Comparison of ENCODE assay signal across 8 mouse cellular contexts in the genomic region with DNA sequence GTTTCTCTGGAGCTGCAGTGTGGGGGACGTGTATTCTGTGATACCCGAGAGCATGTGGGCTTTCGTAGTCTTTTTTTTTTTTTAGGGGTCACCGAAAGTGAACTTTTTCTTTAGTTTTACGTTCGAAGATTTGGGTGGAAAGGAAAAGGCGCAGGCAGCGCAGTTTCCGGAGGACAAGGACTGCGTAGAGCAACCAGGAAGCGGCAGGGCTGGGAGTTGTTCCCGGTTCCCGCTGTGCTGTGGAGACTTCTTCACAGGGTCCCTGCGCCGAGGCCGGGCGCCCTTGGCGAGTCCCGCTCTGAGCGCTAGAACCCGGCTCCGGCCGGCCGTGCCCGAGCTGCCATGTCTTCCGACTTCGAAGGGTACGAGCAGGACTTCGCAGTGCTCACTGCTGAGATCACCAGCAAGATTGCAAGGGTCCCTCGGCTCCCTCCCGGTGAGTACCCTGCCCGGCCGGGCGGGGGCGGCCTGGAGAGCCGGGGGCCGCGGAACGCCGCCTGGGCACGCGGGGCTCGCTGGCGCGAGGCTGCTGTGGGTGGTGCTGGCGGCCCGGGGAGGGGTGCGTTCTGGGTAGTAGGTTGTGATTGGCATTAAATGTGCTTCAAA. TPM values are rescaled to one million over a fixed set of nuclear protein-coding genes. Genes with fewer than 3 reads are reported as not detected.
DNase-seq lines count a peak whose midpoint lies in the region; ATAC-seq and TF ChIP-seq lines count a peak whose summit lies in the region.

A gene (plus strand): TSS at position 187 of the 606 bp plus-strand sequence.

- peaks cover 54% of the 10 kb centered on the region for H3K79me2 ChIP-seq in MEL (ENCODE audit: control insufficient read depth, insufficient read depth, low read length, poor library complexity)

- peaks cover 0 to 37% of the 10 kb centered on the region in 2 experiments; a peak in 2 of 4 replicates for H3K36me3 ChIP-seq in MEL (ENCODE audit: control insufficient read depth in 1 of 2, insufficient read depth in 2 of 2, low read length in 2 of 2)
- H3K36me3 ChIP-seq in forebrain, postnatal 0 days (ENCODE audit: insufficient read depth) = peaks cover 8% of the 10 kb centered on the region; the same call in 1 of the 2 replicates
- H3K36me3 ChIP-seq in lung, embryonic 15.5 days = peaks cover 10% of the 10 kb centered on the region

- peaks cover 0 to 20% of the 10 kb centered on the region in 2 experiments; a peak in 2 of 4 replicates for H3K4me1 ChIP-seq in MEL (ENCODE audit: control insufficient read depth in 1 of 2, insufficient read depth in 2 of 2, low read length in 2 of 2)
- H3K4me1 ChIP-seq in cerebellum, adult 2 months (ENCODE audit: control insufficient read depth, insufficient read depth, low read length) = no peaks in the 10 kb centered on the region; the same call in 1 of the 2 replicates
- H3K4me1 ChIP-seq in forebrain, postnatal 0 days (ENCODE audit: insufficient read depth) = peaks cover 10% of the 10 kb centered on the region
- peaks cover 34% of the 10 kb centered on the region for H3K4me1 ChIP-seq in lung, embryonic 15.5 days

- no peak for TF ChIP-seq EP300 in MEL (IDR thresholded peaks at IDR 0.05; ENCODE audit: low read depth in 1 of 2, low read length in 2 of 2)

- peak; percentile 41 to 87; a peak in 3 of 4 replicates for TF ChIP-seq POLR2A in MEL (IDR thresholded peaks at IDR 0.05; ENCODE audit: control insufficient read depth in 1 of 2, insufficient read depth in 1 of 2, low read depth in 1 of 2, low read length in 2 of 2, poor library complexity in 1 of 2)
- TF ChIP-seq POLR2A in cerebellum, adult 2 months (IDR thresholded peaks at IDR 0.05; ENCODE audit: borderline replicate concordance, insufficient read depth, low read length) = peak; percentile 26; the same call in 1 of the 2 replicates

- H3K4me3 ChIP-seq in MEL (ENCODE audit: control insufficient read depth in 1 of 2, insufficient read depth in 1 of 2, low read depth in 2 of 2, low read length in 2 of 2) = peak within 1 kb of the TSS; percentile 75 to 83
- peak within 1 kb of the TSS; percentile 98 for H3K4me3 ChIP-seq in cerebellum, adult 2 months (replicated peaks; ENCODE audit: insufficient read depth, low read depth, low read length)
- peak within 1 kb of the TSS; percentile 64 for H3K4me3 ChIP-seq in forebrain, postnatal 0 days (ENCODE audit: low read depth, low read length)
- H3K4me3 ChIP-seq in lung, embryonic 15.5 days = peak within 1 kb of the TSS; percentile 80

- TF ChIP-seq CTCF in MEL (IDR thresholded peaks at IDR 0.05 in 2 of 3, conservative IDR thresholded peaks at IDR 0.05 in 1 of 3; ENCODE audit: control insufficient read depth in 1 of 3, insufficient read depth in 1 of 3, low read depth in 2 of 3, low read length in 3 of 3, poor library complexity in 1 of 3, severe bottlenecking in 1 of 3) = peak; percentile 53 to 78 (median 53); a peak in 5 of 6 replicates
- peak; percentile 33; the same call in 1 of the 2 replicates for TF ChIP-seq CTCF in cerebellum, adult 2 months (IDR thresholded peaks at IDR 0.05; ENCODE audit: borderline replicate concordance, insufficient read depth, low read depth, low read length)
- TF ChIP-seq CTCF in forebrain, postnatal 0 days (IDR thresholded peaks at IDR 0.05; ENCODE audit: low read depth) = peak; percentile 53

- under 1% methylated on average over 48 of the region's 48 CpGs for WGBS in cerebellum, adult 2 months
- WGBS in forebrain, postnatal 0 days = under 1% methylated on average over 48 of the region's 48 CpGs
- under 1% methylated on average over 48 of the region's 48 CpGs for WGBS in lung, embryonic 15.5 days

- no peak for TF ChIP-seq RAD21 in MEL (IDR thresholded peaks at IDR 0.05; ENCODE audit: low read depth, low read length)

- no peaks in the 10 kb centered on the region for H3K27me3 ChIP-seq in MEL (ENCODE audit: control insufficient read depth in 1 of 2, insufficient read depth in 2 of 2, low read length in 2 of 2)
- H3K27me3 ChIP-seq in cerebellum, adult 2 months (ENCODE audit: control insufficient read depth, insufficient read depth, low read length) = no peaks in the 10 kb centered on the region
- H3K27me3 ChIP-seq in forebrain, postnatal 0 days (ENCODE audit: insufficient read depth, low read length) = no peaks in the 10 kb centered on the region
- no peaks in the 10 kb centered on the region for H3K27me3 ChIP-seq in lung, embryonic 15.5 days

- peak; percentile 98 for DNase-seq in MEL (ENCODE audit: low read depth, low spot score)
- peak; percentile 90 to 94 for DNase-seq in cerebellum, adult 2 months
- DNase-seq in forebrain, postnatal 0 days = peak; percentile 95
- peak; percentile 91 for DNase-seq in heart, postnatal 4 days
- DNase-seq in layer of hippocampus, adult 8-10 months (ENCODE audit: low spot score in 2 of 2) = peak; percentile 74 to 87
- DNase-seq in ovary, adult 18-20 months (ENCODE audit: low spot score) = peak; percentile 78
- peak; percentile 90 for DNase-seq in thymus, postnatal 0 days (ENCODE audit: low spot score)

- peak within 1 kb of the TSS; percentile 97 for H3K9ac ChIP-seq in MEL (ENCODE audit: control insufficient read depth, low read depth, low read length, poor library complexity, severe bottlenecking)
- H3K9ac ChIP-seq in forebrain, postnatal 0 days = peak within 1 kb of the TSS; percentile 77
- H3K9ac ChIP-seq in lung, embryonic 15.5 days = peak within 1 kb of the TSS; percentile 93

- peak within 1 kb of the TSS; percentile 88 for H3K27ac ChIP-seq in MEL (ENCODE audit: control insufficient read depth, low read depth, low read length)
- H3K27ac ChIP-seq in cerebellum, adult 2 months (ENCODE audit: insufficient read depth, low read length) = peak within 1 kb of the TSS; percentile 82
- peak within 1 kb of the TSS; percentile 80 for H3K27ac ChIP-seq in forebrain, postnatal 0 days (ENCODE audit: low read depth, low read length)
- H3K27ac ChIP-seq in lung, embryonic 15.5 days = peak within 1 kb of the TSS; percentile 89

- ATAC-seq in forebrain, postnatal 0 days = peak; percentile 96
- ATAC-seq in lung, embryonic 15.5 days (ENCODE audit: borderline replicate concordance, extremely low read depth, low FRiP score, low TSS enrichment) = peak; percentile 92

- peak within 1 kb of the TSS; percentile 89 for H3K4me2 ChIP-seq in forebrain, postnatal 0 days (ENCODE audit: low read depth)
- peak within 1 kb of the TSS; percentile 90 for H3K4me2 ChIP-seq in lung, embryonic 15.5 days

- H3K9me3 ChIP-seq in MEL (replicated peaks; ENCODE audit: insufficient read depth, low read length) = no peaks in the 10 kb centered on the region
- no peaks in the 10 kb centered on the region for H3K9me3 ChIP-seq in forebrain, postnatal 0 days (ENCODE audit: low read length)
- no peaks in the 10 kb centered on the region for H3K9me3 ChIP-seq in lung, embryonic 15.5 days

TF ChIP-seq in MEL, 35 proteins besides CTCF, POLR2A, EP300 and RAD21:
- 0 out of 2 replicates have a peak, but pooled peaks have one; percentile 45 for TF ChIP-seq MYC (IDR thresholded peaks at IDR 0.05; ENCODE audit: low read depth, low read length)
- TF ChIP-seq TCF12 (IDR thresholded peaks at IDR 0.05; ENCODE audit: low read depth, low read length) = 0 out of 2 replicates have a peak, but pooled peaks have one; percentile 8
- no peak; the same call in 1 of the 2 replicates for TF ChIP-seq MXI1 (IDR thresholded peaks at IDR 0.05; ENCODE audit: low read depth, low read length)
- peak; percentile 90 for TF ChIP-seq HCFC1 (IDR thresholded peaks at IDR 0.05; ENCODE audit: low read depth, low read length)
- peak; percentile 83 for TF ChIP-seq TBP (IDR thresholded peaks at IDR 0.05; ENCODE audit: low read depth, low read length)
- 0 out of 2 replicates have a peak, but pooled peaks have one; percentile 71 for TF ChIP-seq UBTF (IDR thresholded peaks at IDR 0.05; ENCODE audit: borderline replicate concordance, insufficient read depth, low read depth, low read length)
- TF ChIP-seq SIN3A (IDR thresholded peaks at IDR 0.05; ENCODE audit: low read length) = peak; percentile 67; the same call in 1 of the 2 replicates
- peak; percentile 97 for TF ChIP-seq ELF1 (IDR thresholded peaks at IDR 0.05; ENCODE audit: low read depth, low read length)
- no peak for TF ChIP-seq CHD2 (IDR thresholded peaks at IDR 0.05; ENCODE audit: low read length)

RNA-seq across cellular contexts. Expression of the gene that starts here (rescaled TPM):
- 33.8 and 42.8 TPM in 2 replicates for total RNA-seq in MEL (2012; rRNA removed)
- polyA plus RNA-seq in MEL (2012; ENCODE audit: insufficient read depth in 1 of 2, insufficient read length in 2 of 2, low read depth in 1 of 2, low replicate concordance in 2 of 2, missing spikeins in 1 of 2) = 100 to 1,000 TPM in 1 of 2 experiments, 10 to 100 TPM in 1; 37.2 to 119 TPM
- polyA plus RNA-seq in cerebellum, adult 2 months (2012; rRNA removed) = 34.7 and 35.0 TPM in 2 replicates
- 36.6 and 43.7 TPM in 2 replicates for total RNA-seq in forebrain, postnatal 0 days (2014; rRNA removed)
- 21.9 and 27.5 TPM in 2 replicates for polyA plus RNA-seq in forebrain, postnatal 0 days (2015; fragmentation: Nextera tagmentation; extraction: Ambion mirVana)
- 10 to 100 TPM; 19.8 to 19.9 TPM for total RNA-seq in heart, postnatal 4 days (2021)
- 10 to 100 TPM; 56.7 to 64.1 (median 60.2) TPM for total RNA-seq in layer of hippocampus, adult 8-10 months (2022)
- 25.0 and 27.8 TPM in 2 replicates for polyA plus RNA-seq in lung, embryonic 15.5 days (2015; fragmentation: Nextera tagmentation; extraction: Ambion mirVana)
- polyA plus RNA-seq in thymus, postnatal 0 days (2015; fragmentation: Nextera tagmentation; extraction: Ambion mirVana) = 26.9 and 29.1 TPM in 2 replicates

Comparison
In these comparisons a context has a peak if more than half of its experiments do, and no peak if none do; other contexts are left out.
1. Peak in every context shown above with its lines: DNase-seq, ATAC-seq, H3K4me3 ChIP-seq and H3K27ac ChIP-seq.